Mouse (Mus musculus): Measurements from ENCODE around the gene Hs2st1. TPM values are rescaled to one million over a fixed set of nuclear protein-coding genes. Genes with fewer than 3 reads are reported as not detected.

Gene Hs2st1
- total and polyA plus RNA-seq, 3 experiments: 2.8 to 20.1 (median 18.9) TPM

DNA sequence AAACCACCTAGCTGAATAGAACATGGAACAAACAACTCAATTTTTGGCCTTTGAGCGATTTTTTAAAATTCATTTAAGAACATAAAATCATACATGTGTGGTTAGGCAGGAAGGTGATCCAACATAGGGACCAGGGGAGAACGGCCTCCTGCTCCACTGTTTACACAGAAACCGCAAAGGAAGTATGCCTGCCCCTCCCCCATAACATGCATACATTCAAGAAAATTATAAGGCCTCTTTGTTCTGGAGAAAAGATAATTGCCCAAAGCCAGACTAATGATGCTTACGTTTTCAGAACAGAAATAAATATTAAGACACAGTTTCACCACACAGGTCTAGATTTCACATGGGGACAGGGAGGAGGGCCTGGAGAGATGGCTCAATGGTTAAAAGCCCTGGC lies 18.6 kb downstream of the Hs2st1 start:
- no peak for DNase-seq

DNA sequence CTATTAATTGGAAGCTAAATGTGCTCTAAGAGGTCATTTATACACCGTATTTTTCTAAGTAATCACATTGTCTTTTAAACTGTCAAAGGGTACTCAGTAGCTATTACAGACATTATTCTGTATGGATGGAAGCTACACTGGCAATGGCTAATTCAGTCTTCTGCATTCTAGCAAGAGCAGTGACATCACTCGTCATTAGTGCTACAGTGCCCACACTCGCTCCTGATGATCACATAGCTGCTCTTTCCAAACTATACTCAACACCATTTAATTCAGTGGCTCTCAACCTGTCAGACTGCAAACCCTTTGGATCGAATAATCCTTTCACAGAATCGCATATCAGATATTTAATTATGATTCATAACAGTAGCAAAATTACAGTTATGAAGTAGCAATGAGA lies 19.3 kb downstream of the Hs2st1 start:
- no peak for DNase-seq

GRCm38 (mm10) chr3:144550036-144550435 lies 19.9 kb downstream of the Hs2st1 start:
- no peak for DNase-seq

GRCm38 (mm10) chr3:144548186-144548845 lies 21.7 kb downstream of the Hs2st1 start:
- no peak for DNase-seq

GRCm38 (mm10) chr3:144546490-144546889 lies 23.5 kb downstream of the Hs2st1 start:
- no peak for DNase-seq

GRCm38 (mm10) chr3:144545832-144546231 lies 24.1 kb downstream of the Hs2st1 start:
- no peak for DNase-seq

- no peak for DNase-seq
Measured at GRCm38 (mm10) chr3:144545152-144545551, 24.8 kb downstream of the Hs2st1 start.

- peak; percentile 11 for DNase-seq
Measured at GRCm38 (mm10) chr3:144541906-144542438, 28.0 kb downstream of the Hs2st1 start.

DNA sequence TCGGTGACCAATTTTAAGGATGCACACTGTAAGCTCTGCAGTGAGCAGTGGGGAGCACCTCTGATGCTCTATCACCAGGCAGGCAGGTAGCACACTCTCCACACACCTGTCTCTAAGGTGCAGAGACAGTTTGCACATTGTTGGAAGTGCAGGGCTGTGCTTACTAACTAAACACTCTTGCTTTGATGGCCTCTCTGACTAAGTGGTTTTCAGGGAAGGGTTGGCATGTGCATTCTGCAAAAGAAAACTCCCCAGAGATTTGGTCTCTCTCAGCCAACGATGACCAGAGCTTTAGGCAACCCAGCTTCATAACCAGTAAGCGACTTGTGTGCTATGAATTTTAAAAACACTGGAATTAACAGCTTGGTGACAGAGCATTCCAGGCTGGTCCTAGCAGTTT lies 29.2 kb downstream of the Hs2st1 start:
- no peak for DNase-seq

GRCm38 (mm10) chr3:144539051-144539450 lies 30.9 kb downstream of the Hs2st1 start:
- no peak for DNase-seq

DNA sequence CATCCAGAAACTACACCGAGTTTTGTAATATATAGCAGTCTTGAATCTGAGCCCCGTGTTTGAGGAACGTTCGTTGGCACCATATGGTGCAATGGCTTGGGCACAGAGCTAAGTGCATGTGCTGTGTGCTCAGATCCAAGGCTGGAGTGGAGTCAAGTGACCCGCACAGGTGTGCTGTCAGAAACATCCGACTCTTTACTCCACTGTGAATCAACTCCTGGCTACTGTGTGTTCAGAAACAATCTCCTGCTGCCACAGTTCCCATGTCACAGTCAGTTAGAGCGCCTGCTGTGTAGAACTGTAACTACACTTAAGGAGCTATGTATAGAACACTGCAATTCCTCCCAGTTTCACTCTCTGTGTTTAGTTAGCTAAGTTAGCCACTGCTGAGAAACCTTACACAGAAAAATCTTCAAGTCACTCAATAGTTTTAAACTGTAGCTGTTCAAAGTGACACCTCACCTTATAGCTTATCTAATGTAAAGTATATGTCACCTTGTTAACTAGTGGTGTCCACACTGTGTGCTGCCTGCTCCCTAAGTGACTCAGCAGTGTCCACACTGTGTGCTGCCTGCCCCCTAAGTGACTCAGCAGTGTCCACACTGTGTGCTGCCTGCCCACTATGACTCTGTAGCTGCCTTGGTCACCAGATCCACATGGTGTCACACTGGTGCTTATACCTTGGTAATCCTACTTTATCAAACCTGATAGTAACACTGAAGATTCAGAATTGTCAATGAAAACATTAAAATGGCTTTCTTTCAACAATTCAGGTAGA lies 32.7 kb downstream of the Hs2st1 start:
- no peak for DNase-seq

GRCm38 (mm10) chr3:144535056-144535455 lies 34.9 kb downstream of the Hs2st1 start:
- DNase-seq: no peak

DNA sequence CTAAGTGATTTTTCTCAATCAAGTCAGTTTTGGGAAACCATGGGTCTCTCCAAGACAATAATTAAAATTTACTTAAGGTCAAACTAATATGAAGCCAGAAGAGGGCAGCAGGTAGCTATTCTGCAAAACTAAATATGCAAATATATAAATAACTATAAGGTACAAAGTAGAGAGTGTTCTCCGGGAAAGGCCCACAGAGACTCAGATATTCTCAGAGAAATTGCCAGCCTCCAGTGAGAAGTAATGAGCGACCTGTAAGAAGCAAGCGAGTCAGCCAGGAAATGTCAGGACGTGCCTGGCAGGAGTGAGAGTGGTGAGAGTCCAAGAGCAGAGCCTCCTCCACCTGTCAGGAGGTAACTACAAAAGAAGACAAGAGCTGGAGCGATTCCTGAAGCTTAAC lies 39.0 kb downstream of the Hs2st1 start:
- no peak for DNase-seq

GRCm38 (mm10) chr3:144527918-144528317 lies 42.1 kb downstream of the Hs2st1 start:
- DNase-seq: no peak

DNA sequence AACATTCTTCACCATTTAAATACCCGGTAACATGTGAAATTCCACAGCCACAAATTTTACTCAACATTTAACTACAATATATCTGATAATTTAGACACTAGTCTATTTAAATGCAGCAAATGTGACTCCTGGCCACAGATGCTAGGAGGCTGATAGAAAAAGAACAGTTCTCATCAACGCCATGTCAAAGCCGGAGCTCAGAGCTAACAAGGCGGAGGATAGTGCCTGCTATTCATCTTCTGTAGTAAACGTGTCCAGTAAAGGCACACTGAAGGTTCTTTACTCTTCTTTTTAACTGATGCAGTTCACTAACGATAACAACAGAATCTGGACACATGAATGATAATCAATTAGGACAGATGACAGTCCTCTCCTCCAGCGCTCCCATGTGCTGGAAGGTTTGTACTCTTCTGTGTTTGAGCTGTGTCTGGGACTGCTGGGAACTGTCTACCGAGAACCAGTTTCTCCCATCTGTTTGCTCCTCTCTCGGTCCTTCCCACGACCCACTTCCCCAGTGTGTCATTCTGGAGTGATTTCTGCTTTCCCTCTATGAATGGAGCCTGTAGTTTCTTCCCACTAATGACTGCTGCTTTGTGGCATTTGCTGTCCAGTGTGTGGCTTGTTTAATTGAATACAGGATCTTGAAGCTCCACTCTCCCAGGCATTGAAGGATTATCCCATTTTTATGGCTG lies 50.3 kb downstream of the Hs2st1 start:
- no peak for DNase-seq

GRCm38 (mm10) chr3:144518917-144519316 lies 51.1 kb downstream of the Hs2st1 start:
- DNase-seq: no peak

GRCm38 (mm10) chr3:144515286-144515685 lies 54.7 kb downstream of the Hs2st1 start:
- DNase-seq: peak; percentile 68

DNA sequence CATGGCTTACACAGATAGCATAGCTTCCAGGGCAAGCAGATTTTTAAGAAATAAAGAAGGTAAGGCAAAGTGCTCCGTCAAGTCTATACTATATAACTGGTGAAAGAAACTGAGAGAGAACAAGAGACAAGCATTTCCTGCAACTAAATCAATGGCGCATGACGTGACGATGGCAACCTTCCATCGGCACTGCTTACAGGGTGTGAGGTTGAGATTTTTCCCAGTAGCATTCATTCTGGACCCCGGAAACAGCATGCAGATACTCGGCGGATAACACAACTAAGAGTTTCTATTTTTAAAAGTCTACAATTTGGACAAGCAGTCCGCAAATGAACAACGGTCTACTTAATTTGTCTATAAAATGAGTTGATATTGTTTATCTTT lies 55.9 kb downstream of the Hs2st1 start:
- DNase-seq: no peak

- no peak for DNase-seq
Measured at GRCm38 (mm10) chr3:144513169-144514121, 56.5 kb downstream of the Hs2st1 start.

GRCm38 (mm10) chr3:144510724-144511123 lies 59.3 kb downstream of the Hs2st1 start:
- no peak for DNase-seq

- DNase-seq: no peak
Measured at GRCm38 (mm10) chr3:144508342-144508741, 61.6 kb downstream of the Hs2st1 start.

DNA sequence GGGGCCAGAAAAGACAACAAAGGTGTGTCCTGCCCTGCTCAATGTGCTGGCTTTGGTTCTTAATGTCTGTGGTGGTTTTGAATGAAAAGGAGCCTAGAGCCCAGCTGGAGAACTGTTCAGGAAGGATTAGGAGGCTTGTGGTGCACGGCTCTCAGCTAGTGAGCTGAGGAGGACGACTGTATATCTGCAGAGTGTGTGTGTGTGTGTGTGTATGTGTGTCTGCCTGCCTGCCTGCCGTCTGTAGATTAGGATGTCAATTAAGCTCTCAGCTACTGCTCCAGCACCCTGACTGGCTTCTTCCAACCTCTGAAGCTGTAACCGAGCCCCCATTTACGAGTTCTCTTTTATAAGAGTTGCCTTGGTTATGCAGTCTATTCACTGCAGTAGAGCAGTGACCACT lies 62.1 kb downstream of the Hs2st1 start:
- no peak for DNase-seq

Measured in adrenal gland, adult 2 months (tissue).